Mouse (Mus musculus): Measurements from ENCODE around the gene Scn8a. TPM values are rescaled to one million over a fixed set of nuclear protein-coding genes. Genes with fewer than 3 reads are reported as not detected.
A peak's percentile ranks its signal among the peaks of the same experiment; 100 is the strongest.

Scn8a gene
- polyA plus RNA-seq, 1 experiment from 2014 or later: 23.0 TPM

- peak overlapping the region; percentile 84 for H3K4me2 ChIP-seq (replicated peaks)
- peak overlapping the region; percentile 65 for H3K4me3 ChIP-seq (replicated peaks)
- H3K4me1 ChIP-seq (replicated peaks): peaks cover 54% of the 10 kb centered on the region
- no peaks in the 10 kb centered on the region for H3K9me3 ChIP-seq
- no peaks in the 10 kb centered on the region for H3K36me3 ChIP-seq
- peaks cover 15% of the 10 kb centered on the region for H3K27me3 ChIP-seq
- peak overlapping the region; percentile 83 for H3K27ac ChIP-seq
- ATAC-seq: peak; percentile 27
- under 1% methylated on average over 34 of the region's 34 CpGs for WGBS
- H3K9ac ChIP-seq (replicated peaks): peak overlapping the region; percentile 77
Observed at GRCm38 (mm10) chr15:101077001-101077812, 207.5 kb downstream of the Scn8a start.

DNA sequence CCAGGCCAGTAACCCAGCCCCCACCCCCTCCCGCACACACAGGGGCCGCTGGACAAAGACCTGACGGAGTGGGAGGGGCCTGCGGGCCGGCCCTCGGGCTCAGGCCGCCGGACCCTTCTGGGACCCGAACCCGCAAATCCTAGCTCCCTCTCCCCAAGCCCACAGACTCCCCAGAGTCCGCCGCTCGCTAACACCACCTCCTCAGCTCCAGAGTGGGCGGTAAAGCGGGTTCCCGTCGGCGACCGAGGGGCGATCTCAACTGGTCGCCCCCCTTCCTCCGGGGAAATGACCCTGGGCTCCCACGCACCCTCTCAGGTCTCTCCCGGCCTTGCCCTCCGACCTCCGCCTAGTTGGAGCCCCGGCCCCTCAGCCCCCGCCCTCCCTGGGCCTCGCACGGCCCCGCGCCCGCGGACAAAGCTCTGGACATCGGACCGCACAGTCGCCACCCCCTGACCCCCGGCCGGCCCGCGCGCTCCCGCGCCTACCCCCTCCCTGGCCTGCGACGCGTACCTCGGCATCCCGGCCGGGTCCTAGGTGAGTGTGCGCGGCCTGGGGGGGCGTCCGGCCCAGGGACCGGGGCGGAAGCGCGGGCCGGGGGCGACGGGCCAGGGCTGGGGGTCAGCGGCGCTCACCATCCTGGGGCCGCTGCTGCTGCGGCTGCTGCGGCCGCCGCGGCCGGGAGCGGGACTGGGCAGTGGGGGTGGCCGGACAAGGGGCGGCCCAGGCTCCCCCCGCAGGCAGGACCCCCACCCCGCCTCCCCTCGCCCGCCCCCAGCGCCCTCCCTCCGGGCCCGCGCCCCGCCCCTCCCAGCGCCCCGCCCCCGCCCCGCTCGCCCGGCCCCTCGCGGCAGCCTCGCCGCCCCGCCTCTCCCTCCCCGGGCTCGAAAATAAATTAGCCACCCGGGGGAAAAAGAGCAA lies 208.4 kb downstream of the Scn8a start, which contains the start of gene Fignl2:
Gene Fignl2 (minus strand): TSS at position 755 of the 918 bp plus-strand sequence.
- ATAC-seq: peak; percentile 22
- Histone ChIP-seq H3K27me3 (peaks cover 15% of the 10 kb centered on the region), H3K9ac (replicated peaks) (peak within 1 kb of the TSS; percentile 77), H3K4me2 (replicated peaks) (peak within 1 kb of the TSS; percentile 84), H3K9me3 (no peaks in the 10 kb centered on the region), H3K4me3 (replicated peaks) (peak within 1 kb of the TSS; percentile 65), H3K36me3 (no peaks in the 10 kb centered on the region), H3K27ac (peak within 1 kb of the TSS; percentile 83), H3K4me1 (replicated peaks) (peaks cover 52% of the 10 kb centered on the region)
- under 1% methylated on average over 66 of the region's 96 CpGs for WGBS

GRCm38 (mm10) chr15:101078731-101079156 lies 209.1 kb downstream of the Scn8a start:
- peaks cover 15% of the 10 kb centered on the region for H3K27me3 ChIP-seq
- H3K4me1 ChIP-seq (replicated peaks): peaks cover 51% of the 10 kb centered on the region
- peak overlapping the region; percentile 83 for H3K27ac ChIP-seq
- H3K4me2 ChIP-seq (replicated peaks): peak overlapping the region; percentile 84
- ATAC-seq: peak; percentile 63
- 1% methylated on average over 29 of the region's 30 CpGs for WGBS
- no peaks in the 10 kb centered on the region for H3K36me3 ChIP-seq
- H3K9me3 ChIP-seq: no peaks in the 10 kb centered on the region
- H3K9ac ChIP-seq (replicated peaks): peak overlapping the region; percentile 77
- H3K4me3 ChIP-seq (replicated peaks): peak overlapping the region; percentile 65

DNA sequence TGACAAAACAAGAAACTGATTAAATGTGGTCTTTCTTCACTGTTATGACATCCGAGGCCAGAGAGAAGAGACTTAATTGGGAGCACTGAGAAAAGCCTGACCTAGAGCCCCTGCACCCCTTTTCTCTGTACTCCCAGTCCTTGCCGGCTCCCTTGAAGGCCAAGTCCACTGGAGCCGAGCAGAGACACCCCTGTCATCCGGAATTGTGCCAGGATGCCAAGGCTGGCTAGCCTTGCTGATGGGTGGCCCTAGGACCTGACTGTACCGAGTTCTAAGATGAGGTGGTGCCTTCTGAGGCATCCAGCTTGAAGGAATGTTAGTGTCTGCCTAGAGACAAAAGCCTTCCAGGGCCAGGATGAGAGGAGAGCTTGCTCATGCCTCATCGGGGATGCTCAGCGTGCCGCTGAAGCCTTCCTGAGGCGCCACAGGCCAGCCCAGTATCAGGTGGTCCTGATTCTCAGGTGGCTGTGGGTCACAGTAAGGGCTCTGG lies 210.4 kb downstream of the Scn8a start:
- H3K4me3 ChIP-seq (replicated peaks): no peak overlapping the region
- peaks cover 15% of the 10 kb centered on the region for H3K27me3 ChIP-seq
- no peak overlapping the region for H3K4me2 ChIP-seq (replicated peaks)
- H3K4me1 ChIP-seq (replicated peaks): peaks cover 49% of the 10 kb centered on the region
- WGBS: 71% methylated on average over 9 of the region's 9 CpGs
- H3K9ac ChIP-seq (replicated peaks): no peak overlapping the region
- no peaks in the 10 kb centered on the region for H3K36me3 ChIP-seq
- no peaks in the 10 kb centered on the region for H3K9me3 ChIP-seq
- H3K27ac ChIP-seq: no peak overlapping the region
- no peak for ATAC-seq

DNA sequence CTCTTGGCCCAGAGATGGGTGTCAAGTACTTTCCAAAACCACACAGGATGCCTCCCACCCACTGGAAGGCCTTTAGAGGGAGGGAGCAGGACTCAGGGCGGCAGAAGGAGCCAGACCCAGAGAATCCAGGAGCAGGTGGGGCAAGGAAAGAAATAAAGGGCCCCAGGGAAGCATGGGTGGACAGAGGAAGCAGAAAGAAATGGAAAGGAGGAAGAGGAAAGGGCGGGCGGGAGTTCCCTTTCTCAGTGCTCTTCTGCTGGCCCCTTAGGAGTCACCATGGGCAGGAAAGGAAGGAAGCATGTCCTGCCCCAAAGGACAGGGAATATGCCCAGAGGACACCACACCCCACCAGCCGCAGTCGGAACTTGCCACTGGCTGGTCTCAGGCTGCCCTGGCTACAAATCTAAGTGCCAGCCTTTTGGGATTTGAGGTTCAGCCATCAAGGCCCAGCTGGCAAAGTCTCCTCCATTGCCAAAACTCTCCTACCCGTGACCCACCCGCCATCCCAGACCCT lies 211.4 kb downstream of the Scn8a start:
- Histone ChIP-seq H3K36me3 (no peaks in the 10 kb centered on the region), H3K4me1 (replicated peaks) (peaks cover 39% of the 10 kb centered on the region), H3K9ac (replicated peaks) (no peak overlapping the region), H3K27me3 (peaks cover 15% of the 10 kb centered on the region), H3K9me3 (no peaks in the 10 kb centered on the region), H3K4me2 (replicated peaks) (no peak overlapping the region), H3K27ac (no peak overlapping the region), H3K4me3 (replicated peaks) (no peak overlapping the region)
- 84% methylated on average over 7 of the region's 7 CpGs for WGBS
- ATAC-seq: no peak

DNA sequence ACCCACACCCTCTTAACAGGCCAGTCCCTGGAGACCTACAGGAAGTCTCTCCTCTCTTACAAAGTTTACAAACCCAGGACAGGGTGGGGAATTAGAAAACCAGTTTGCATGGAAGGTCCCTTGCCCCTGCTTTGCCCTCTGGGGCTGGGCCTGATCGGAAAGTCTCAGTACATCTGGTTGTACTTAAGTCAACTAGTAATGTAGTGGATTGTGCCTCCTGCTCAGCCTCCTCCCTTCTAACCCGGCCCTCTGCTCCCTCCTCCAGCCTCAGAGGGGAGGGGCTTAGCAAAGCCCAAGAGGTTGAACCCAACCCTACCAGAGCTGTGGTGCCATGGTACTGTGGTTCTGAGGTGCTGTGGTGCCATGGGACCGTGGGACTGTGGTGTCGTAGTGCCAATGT lies 212.6 kb downstream of the Scn8a start:
- WGBS: 61% methylated on average over 4 of the region's 4 CpGs
- no peak overlapping the region for H3K4me2 ChIP-seq (replicated peaks)
- ATAC-seq: no peak

DNA sequence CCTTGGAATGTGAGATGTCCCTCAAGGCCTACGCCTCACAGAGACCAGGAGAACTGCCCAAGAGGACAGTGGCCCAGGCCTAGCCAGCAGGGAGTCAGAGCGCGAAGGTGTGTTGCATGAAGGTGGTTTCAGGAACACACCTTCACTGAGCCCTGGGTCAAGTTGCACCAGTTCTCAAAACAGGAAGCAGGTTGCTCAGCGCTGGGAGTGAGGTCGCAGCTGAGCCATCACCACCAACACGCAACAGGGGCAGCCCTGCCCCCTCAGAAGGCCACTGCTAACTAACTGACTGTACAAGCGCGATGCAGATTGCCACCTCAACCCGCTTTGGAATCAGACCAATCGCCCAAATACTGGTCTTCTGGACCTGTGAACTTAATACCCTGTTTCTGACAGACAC lies 214.8 kb downstream of the Scn8a start:
- peaks cover 12% of the 10 kb centered on the region for H3K27me3 ChIP-seq
- H3K9ac ChIP-seq (replicated peaks): no peak overlapping the region
- no peak for ATAC-seq
- WGBS: 89% methylated on average over 10 of the region's 10 CpGs
- H3K27ac ChIP-seq: no peak overlapping the region
- no peak overlapping the region for H3K4me2 ChIP-seq (replicated peaks)
- H3K9me3 ChIP-seq: no peaks in the 10 kb centered on the region
- H3K4me1 ChIP-seq (replicated peaks): peaks cover 13% of the 10 kb centered on the region
- no peak overlapping the region for H3K4me3 ChIP-seq (replicated peaks)
- H3K36me3 ChIP-seq: no peaks in the 10 kb centered on the region

More for the DNA sequence above, 212.6 kb downstream of the Scn8a start:
- peaks cover 15% of the 10 kb centered on the region for H3K27me3 ChIP-seq
- no peak overlapping the region for H3K27ac ChIP-seq
- H3K9ac ChIP-seq (replicated peaks): no peak overlapping the region
- H3K9me3 ChIP-seq: no peaks in the 10 kb centered on the region
- H3K4me3 ChIP-seq (replicated peaks): no peak overlapping the region
- no peaks in the 10 kb centered on the region for H3K36me3 ChIP-seq
- H3K4me1 ChIP-seq (replicated peaks): peaks cover 28% of the 10 kb centered on the region

DNA sequence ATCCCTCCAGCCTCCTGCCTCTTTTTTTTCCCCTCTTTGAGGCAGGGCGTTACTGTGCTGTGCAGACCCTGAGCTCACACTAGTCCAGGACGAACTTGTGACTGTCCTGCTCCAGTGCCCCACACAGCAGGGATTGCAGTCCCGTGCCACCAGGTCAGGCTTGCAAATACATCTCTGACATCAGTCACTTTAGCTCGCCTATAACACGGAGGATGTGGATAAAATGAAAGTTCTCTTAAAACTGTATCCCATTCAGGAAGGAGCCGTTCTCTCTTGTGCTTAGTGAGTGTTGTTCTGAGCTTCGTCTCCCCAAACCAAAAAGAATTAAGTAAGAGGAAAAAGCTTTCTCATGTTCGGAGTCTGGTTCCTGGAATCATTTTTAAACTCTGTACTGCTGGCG lies 216.8 kb downstream of the Scn8a start:
- H3K36me3 ChIP-seq: no peaks in the 10 kb centered on the region
- peaks cover 5% of the 10 kb centered on the region for H3K4me1 ChIP-seq (replicated peaks)
- H3K9ac ChIP-seq (replicated peaks): no peak overlapping the region
- H3K9me3 ChIP-seq: no peaks in the 10 kb centered on the region
- no peak overlapping the region for H3K4me3 ChIP-seq (replicated peaks)
- no peak overlapping the region for H3K4me2 ChIP-seq (replicated peaks)
- no peak for ATAC-seq
- 70% methylated on average over 9 of the region's 9 CpGs for WGBS
- H3K27me3 ChIP-seq: no peaks in the 10 kb centered on the region
- H3K27ac ChIP-seq: no peak overlapping the region

DNA sequence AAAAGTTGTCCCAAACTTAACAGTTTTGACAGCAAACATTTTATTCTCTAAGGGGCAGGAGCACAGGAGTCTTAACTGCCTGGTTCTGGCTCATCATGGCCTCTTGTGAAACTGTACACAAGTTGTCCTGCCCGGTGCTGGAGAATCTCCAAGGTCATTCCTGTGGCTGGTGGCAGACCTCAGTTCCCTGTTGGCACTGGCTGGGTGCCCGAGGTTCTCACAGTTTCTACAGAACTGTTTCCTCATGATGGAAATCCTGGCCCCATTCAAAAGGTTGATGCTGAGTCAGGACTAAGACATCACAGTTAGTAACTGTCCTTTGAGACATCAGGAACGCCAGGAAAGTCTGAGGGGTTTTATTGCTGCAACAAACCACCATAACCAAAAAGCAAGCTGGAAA lies 217.3 kb downstream of the Scn8a start:
- H3K4me1 ChIP-seq (replicated peaks): peaks cover 6% of the 10 kb centered on the region
- no peaks in the 10 kb centered on the region for H3K27me3 ChIP-seq
- no peak overlapping the region for H3K27ac ChIP-seq
- no peak overlapping the region for H3K4me2 ChIP-seq (replicated peaks)
- WGBS: 81% methylated on average over 3 of the region's 3 CpGs
- H3K9ac ChIP-seq (replicated peaks): no peak overlapping the region
- H3K36me3 ChIP-seq: no peaks in the 10 kb centered on the region
- ATAC-seq: no peak
- H3K9me3 ChIP-seq: no peaks in the 10 kb centered on the region
- H3K4me3 ChIP-seq (replicated peaks): no peak overlapping the region

DNA sequence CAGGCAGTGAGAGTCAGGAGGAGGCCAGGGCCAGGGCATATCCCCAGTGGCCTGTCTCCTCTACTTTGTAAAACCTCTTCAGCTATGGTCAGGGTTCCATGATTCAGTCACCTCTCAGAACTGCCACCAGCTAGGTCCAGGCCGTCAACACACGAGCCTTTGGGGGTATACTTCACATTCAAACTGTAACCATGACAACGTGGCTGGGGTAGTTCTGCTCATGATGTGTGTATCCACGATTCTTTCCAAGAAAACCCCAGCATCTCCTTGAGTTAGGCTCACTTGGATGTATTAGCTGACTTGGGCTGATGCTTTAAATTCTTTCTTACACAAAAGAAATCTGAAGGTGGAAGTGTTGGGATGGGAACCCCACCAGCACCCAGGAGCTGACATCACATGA lies 218.6 kb downstream of the Scn8a start:
- Histone ChIP-seq H3K4me3 (replicated peaks) (no peak overlapping the region), H3K9ac (replicated peaks) (no peak overlapping the region), H3K4me1 (replicated peaks) (peaks cover 20% of the 10 kb centered on the region), H3K4me2 (replicated peaks) (no peak overlapping the region), H3K27me3 (no peaks in the 10 kb centered on the region), H3K36me3 (no peaks in the 10 kb centered on the region), H3K9me3 (no peaks in the 10 kb centered on the region), H3K27ac (no peak overlapping the region)
- no peak for ATAC-seq
- 32% methylated on average over 4 of the region's 4 CpGs for WGBS

DNA sequence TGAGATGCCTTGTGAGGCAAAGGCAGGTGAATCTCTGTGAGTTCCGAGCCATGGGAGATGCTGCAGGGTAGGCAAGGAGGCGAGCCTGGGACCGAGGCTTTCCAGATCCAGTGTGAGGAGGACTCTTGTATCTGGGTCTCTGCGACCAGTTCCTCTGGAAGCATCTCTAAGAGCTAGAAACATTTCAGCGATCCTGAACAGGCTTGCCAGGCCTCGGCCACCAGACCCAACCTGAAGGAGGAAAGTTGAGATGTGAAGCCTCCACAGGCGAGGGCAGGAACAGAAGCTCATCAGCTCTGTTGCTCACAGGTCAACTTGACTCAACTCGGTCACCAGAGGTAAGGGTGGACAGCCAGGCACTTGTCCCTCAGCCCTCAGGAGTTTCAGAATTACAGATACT lies 221.9 kb downstream of the Scn8a start:
- no peaks in the 10 kb centered on the region for H3K27me3 ChIP-seq
- ATAC-seq: no peak
- WGBS: 91% methylated on average over 8 of the region's 8 CpGs
- no peak overlapping the region for H3K4me2 ChIP-seq (replicated peaks)
- H3K36me3 ChIP-seq: no peaks in the 10 kb centered on the region
- no peak overlapping the region for H3K27ac ChIP-seq
- H3K4me3 ChIP-seq (replicated peaks): no peak overlapping the region
- H3K9ac ChIP-seq (replicated peaks): no peak overlapping the region
- H3K4me1 ChIP-seq (replicated peaks): peaks cover 33% of the 10 kb centered on the region
- H3K9me3 ChIP-seq: no peaks in the 10 kb centered on the region

Measured in midbrain, embryonic 13.5 days (tissue).